Mouse (Mus musculus): ENCODE results near the gene Boc. TPM values are rescaled to one million over a fixed set of nuclear protein-coding genes. Genes with fewer than 3 reads are reported as not detected.

Gene Boc
- polyA plus RNA-seq, 1 experiment = not detected

DNA sequence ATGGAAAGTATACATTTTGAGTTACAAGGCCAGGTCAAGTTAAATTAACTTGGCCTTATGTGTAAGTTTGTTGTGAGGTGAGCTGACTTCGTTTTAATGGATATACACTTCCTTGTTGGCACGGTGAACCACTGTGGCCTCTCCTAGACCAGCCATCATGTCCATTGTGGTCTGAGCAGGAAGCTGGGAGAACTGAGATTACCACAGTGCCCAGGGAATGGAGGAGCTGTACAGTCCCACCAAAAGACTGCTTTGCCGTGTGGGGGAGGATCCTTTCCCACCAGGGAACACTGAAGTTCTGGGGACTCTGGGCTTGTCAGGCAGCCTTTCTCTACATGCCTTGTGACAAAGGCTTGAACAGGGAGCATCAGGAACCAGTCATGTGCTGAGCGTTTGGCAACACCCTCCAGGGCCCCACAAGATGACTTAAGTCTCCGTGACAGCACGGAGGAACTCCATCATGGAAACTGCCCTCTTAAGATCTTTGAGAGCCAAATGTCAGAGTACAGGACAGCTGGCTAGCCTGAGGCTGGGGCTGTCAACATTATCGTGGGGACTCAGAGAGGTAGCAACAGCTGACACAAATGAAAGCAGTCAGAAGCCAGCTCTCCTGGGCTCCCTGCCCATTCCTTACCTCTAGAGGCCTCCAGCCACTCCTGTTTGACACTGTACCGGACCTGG lies 55.7 kb downstream of the Boc start:
- no peaks in the 10 kb centered on the region for H3K27me3 ChIP-seq (ENCODE audit: control insufficient read depth)
- H3K4me1 ChIP-seq (ENCODE audit: control insufficient read depth) = no peaks in the 10 kb centered on the region
- peaks cover 16% of the 10 kb centered on the region; the same call in 1 of the 2 replicates for H3K9me3 ChIP-seq (ENCODE audit: control insufficient read depth, low read length)
- no peak overlapping the region for H3K4me3 ChIP-seq (replicated peaks)
- TF ChIP-seq GATA1 (IDR thresholded peaks at IDR 0.05; ENCODE audit: low read length) = no peak
- TF ChIP-seq TAL1 (IDR thresholded peaks at IDR 0.05; ENCODE audit: low read length) = no peak
- no peaks in the 10 kb centered on the region for H3K36me3 ChIP-seq (ENCODE audit: control insufficient read depth)

DNA sequence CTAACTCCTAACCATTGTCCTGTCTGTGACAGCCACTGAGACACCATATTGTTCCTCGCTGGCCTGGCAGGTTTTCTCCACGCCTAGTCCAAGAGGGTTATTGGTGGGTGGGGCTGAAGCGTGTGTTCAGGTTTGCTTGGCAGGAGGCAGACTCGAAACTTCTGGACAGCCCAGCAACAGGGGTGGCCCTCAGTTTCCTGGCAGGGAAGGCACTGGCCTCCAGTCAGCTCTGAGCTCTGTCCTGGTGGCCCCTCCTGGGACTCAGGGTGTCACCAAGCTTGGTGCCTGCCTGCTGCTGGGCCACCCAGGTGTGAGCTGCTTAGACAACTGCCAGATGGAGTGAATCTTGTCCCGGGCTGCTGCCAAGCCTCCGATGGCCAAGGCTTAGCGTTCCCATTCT lies 56.4 kb downstream of the Boc start:
- Histone ChIP-seq H3K9me3 (ENCODE audit: control insufficient read depth, low read length) (peaks cover 18% of the 10 kb centered on the region; the same call in 1 of the 2 replicates), H3K27me3 (ENCODE audit: control insufficient read depth) (no peaks in the 10 kb centered on the region), H3K36me3 (ENCODE audit: control insufficient read depth) (no peaks in the 10 kb centered on the region), H3K4me1 (ENCODE audit: control insufficient read depth) (no peaks in the 10 kb centered on the region), H3K4me3 (replicated peaks) (no peak overlapping the region)
- TF ChIP-seq TAL1 (IDR thresholded peaks at IDR 0.05; ENCODE audit: low read length) (no peak), GATA1 (IDR thresholded peaks at IDR 0.05; ENCODE audit: low read length) (no peak)

DNA sequence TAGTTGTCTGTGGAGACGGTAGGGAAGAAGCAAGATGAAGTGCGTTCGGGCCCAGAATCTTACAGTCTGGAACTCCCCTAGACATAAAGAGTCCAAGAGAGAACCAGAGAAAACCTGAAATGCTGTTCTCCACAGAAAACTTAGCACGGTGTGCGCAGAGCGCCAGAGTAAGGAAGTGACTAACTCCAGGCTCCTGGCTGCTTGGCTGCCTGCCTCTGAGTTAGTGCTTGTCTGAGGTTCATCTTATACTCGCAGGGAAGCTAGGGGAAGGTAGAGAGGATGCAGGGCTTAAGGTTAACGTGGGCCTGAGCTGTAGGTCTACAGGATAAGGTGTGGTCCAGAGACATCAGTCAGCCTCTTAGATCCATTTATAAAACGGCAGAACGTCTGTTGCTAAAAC lies 56.9 kb downstream of the Boc start:
- Histone ChIP-seq H3K27me3 (ENCODE audit: control insufficient read depth) (no peaks in the 10 kb centered on the region), H3K9me3 (ENCODE audit: control insufficient read depth, low read length) (peaks cover 18% of the 10 kb centered on the region; the same call in 1 of the 2 replicates), H3K36me3 (ENCODE audit: control insufficient read depth) (no peaks in the 10 kb centered on the region), H3K4me3 (replicated peaks) (no peak overlapping the region), H3K4me1 (ENCODE audit: control insufficient read depth) (no peaks in the 10 kb centered on the region)
- no peak for TF ChIP-seq TAL1 (IDR thresholded peaks at IDR 0.05; ENCODE audit: low read length)
- TF ChIP-seq GATA1 (IDR thresholded peaks at IDR 0.05; ENCODE audit: low read length) = no peak

DNA sequence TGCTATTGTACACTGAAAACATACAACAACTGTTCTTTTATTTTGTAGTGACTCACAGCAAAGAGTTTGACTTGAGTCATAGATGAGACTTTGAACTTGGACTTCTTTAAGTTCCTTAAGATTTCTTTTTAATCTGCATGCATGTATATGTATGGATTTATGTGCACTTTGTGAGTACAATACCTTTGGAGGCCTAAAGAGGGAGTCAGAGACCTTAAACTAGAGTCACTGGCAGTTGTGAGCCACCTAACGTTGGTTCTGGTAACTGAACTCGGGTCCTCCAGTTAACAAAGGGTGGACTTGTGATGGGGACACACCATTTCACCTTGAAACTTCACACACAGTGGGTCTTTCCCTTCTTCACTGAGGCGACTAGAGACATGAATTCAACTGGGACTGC lies 60.2 kb downstream of the Boc start:
- Histone ChIP-seq H3K36me3 (ENCODE audit: control insufficient read depth) (no peaks in the 10 kb centered on the region), H3K27me3 (ENCODE audit: control insufficient read depth) (no peaks in the 10 kb centered on the region), H3K9me3 (ENCODE audit: control insufficient read depth, low read length) (peaks cover 13% of the 10 kb centered on the region; the same call in 1 of the 2 replicates), H3K4me3 (replicated peaks) (no peak overlapping the region), H3K4me1 (ENCODE audit: control insufficient read depth) (no peaks in the 10 kb centered on the region)
- TF ChIP-seq TAL1 (IDR thresholded peaks at IDR 0.05; ENCODE audit: low read length) (no peak), GATA1 (IDR thresholded peaks at IDR 0.05; ENCODE audit: low read length) (no peak)

DNA sequence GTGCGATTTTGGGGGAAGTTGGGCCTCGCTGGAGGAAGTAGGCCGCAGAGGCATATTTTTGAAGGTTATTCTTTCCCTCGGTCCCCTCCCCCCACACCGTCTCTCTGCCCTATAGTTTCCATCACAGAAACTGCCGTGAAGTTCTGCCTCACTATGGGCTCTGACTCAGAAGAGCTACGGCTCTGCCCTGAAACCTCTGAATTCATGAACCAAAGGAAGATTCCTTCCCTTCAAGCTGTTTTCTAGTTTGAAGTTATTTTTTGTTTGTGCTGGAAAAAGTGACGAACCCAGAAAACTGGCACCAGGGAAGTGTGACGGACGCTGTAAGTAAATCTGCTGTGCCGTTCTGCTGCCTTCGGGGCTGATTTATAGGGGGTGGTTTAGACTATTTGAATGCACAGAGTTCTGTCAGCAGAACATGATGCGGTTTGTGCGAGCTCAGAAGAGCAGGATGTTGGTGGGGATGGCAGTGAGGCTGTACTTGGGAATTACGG lies 61.7 kb downstream of the Boc start:
- TF ChIP-seq GATA1 (IDR thresholded peaks at IDR 0.05; ENCODE audit: low read length) (no peak), TAL1 (IDR thresholded peaks at IDR 0.05; ENCODE audit: low read length) (no peak)
- H3K27me3 ChIP-seq (ENCODE audit: control insufficient read depth) = no peaks in the 10 kb centered on the region

DNA sequence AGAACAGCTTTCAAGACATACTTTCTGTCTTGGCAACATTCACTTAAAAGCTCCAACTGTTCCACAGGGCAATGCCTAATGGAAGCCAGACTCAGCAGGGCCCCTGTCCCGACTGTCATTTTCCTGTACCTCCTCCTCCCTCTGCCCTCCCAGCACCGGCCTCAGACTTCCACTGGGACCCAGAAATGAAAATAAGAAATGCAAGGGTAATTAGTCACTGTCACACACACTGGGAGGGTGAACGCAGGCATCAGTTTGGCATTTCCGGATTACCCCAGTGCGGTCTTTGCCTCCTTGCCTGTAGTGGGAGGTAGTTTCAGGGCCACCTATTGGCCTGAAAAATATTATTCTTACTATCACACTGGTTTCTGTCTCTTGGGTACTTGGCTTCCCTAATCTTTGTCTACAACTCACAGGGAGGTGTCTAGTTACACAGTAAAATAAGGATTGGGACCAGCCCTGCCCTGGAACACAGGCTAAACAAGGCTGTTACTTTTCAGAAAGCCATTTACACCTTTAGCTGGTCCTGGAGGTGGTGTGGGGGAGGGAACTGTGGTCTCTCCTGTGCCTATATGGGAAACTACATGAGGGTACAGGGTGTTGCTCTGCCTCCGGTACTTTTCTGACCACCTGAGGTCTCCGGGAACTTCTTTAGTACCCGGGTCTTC lies 64.1 kb downstream of the Boc start:
- H3K36me3 ChIP-seq (ENCODE audit: control insufficient read depth) = no peaks in the 10 kb centered on the region
- no peak overlapping the region for H3K4me3 ChIP-seq (replicated peaks)
- no peaks in the 10 kb centered on the region for H3K27me3 ChIP-seq (ENCODE audit: control insufficient read depth)
- H3K4me1 ChIP-seq (ENCODE audit: control insufficient read depth) = no peaks in the 10 kb centered on the region
- peaks cover 7% of the 10 kb centered on the region; the same call in 1 of the 2 replicates for H3K9me3 ChIP-seq (ENCODE audit: control insufficient read depth, low read length)
- TF ChIP-seq TAL1 (IDR thresholded peaks at IDR 0.05; ENCODE audit: low read length) (no peak), GATA1 (IDR thresholded peaks at IDR 0.05; ENCODE audit: low read length) (no peak)

More for the DNA sequence above, 61.7 kb downstream of the Boc start:
- Histone ChIP-seq H3K4me3 (replicated peaks) (no peak overlapping the region), H3K9me3 (ENCODE audit: control insufficient read depth, low read length) (peaks cover 11% of the 10 kb centered on the region; the same call in 1 of the 2 replicates), H3K36me3 (ENCODE audit: control insufficient read depth) (no peaks in the 10 kb centered on the region), H3K4me1 (ENCODE audit: control insufficient read depth) (no peaks in the 10 kb centered on the region)

DNA sequence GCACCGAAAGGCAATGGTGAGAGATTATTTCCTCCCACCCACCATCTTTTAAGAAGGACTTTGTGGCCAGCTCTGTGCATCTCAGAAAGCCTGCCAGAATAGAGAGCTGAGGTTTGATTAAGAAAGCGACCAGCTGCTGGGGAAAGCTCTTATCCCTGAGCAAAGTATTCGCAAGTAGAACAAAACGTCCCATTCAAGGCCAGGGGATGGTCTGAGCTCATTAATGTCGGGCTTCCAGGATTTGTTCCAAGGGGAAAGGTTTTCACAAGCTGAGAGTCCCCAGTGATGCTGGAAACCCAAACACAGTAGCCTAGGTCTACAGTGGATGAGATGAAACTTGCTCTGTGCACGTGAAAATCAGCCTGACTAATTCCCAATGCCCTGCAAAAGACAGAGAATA lies 64.8 kb downstream of the Boc start:
- H3K27me3 ChIP-seq (ENCODE audit: control insufficient read depth) = no peaks in the 10 kb centered on the region
- H3K4me3 ChIP-seq (replicated peaks) = no peak overlapping the region
- TF ChIP-seq GATA1 (IDR thresholded peaks at IDR 0.05; ENCODE audit: low read length) = no peak
- TF ChIP-seq TAL1 (IDR thresholded peaks at IDR 0.05; ENCODE audit: low read length) = no peak
- H3K36me3 ChIP-seq (ENCODE audit: control insufficient read depth) = no peaks in the 10 kb centered on the region
- no peaks in the 10 kb centered on the region for H3K4me1 ChIP-seq (ENCODE audit: control insufficient read depth)
- H3K9me3 ChIP-seq (ENCODE audit: control insufficient read depth, low read length) = peaks cover 3% of the 10 kb centered on the region; the same call in 1 of the 2 replicates

DNA sequence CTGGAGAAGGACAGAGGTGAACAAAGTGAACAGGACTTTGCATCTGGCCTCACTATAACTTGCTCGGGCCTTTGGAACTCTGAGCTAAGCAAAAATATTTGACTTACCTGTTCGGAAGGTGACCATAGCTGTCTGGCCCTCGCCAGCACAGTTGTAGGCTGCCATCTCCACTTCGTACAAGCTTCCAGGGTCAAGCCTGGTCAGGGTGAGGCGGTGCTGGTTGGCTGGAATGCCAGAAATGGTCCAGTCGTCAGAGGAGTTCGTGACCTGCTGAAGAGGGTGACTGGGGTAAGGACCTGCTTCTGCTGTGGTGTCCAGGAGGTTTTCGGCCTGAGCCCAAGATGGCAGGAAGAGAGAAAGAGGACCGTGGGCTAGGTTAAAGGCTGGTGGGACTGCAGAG lies 66.0 kb downstream of the Boc start:
- H3K9me3 ChIP-seq (ENCODE audit: control insufficient read depth, low read length) = no peaks in the 10 kb centered on the region
- TF ChIP-seq TAL1 (IDR thresholded peaks at IDR 0.05; ENCODE audit: low read length) (no peak), GATA1 (IDR thresholded peaks at IDR 0.05; ENCODE audit: low read length) (no peak)
- H3K27me3 ChIP-seq (ENCODE audit: control insufficient read depth) = no peaks in the 10 kb centered on the region
- H3K4me1 ChIP-seq (ENCODE audit: control insufficient read depth) = no peaks in the 10 kb centered on the region
- no peak overlapping the region for H3K4me3 ChIP-seq (replicated peaks)
- no peaks in the 10 kb centered on the region for H3K36me3 ChIP-seq (ENCODE audit: control insufficient read depth)

DNA sequence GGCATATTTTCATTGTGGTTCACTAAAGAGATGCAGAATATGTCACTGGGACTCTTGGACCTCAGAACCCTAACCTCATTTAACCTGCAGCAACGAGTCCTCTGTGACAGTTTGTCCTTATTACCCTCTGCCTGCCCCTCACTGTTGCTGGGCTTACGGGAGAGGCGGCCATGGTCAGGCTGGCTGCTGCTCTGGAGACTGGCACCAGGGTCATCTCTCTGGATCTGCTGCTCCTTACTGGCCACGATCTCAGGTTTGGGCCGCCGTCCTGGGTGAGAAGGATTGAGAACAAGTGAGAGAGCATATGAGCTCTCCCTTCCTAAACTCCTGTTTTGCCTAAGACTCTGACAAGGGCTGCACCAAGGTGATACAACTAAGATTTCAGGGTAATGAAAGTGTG lies 66.5 kb downstream of the Boc start:
- Histone ChIP-seq H3K4me1 (ENCODE audit: control insufficient read depth) (no peaks in the 10 kb centered on the region), H3K4me3 (replicated peaks) (no peak overlapping the region), H3K9me3 (ENCODE audit: control insufficient read depth, low read length) (no peaks in the 10 kb centered on the region), H3K27me3 (ENCODE audit: control insufficient read depth) (no peaks in the 10 kb centered on the region), H3K36me3 (ENCODE audit: control insufficient read depth) (no peaks in the 10 kb centered on the region)
- no peak for TF ChIP-seq TAL1 (IDR thresholded peaks at IDR 0.05; ENCODE audit: low read length)
- TF ChIP-seq GATA1 (IDR thresholded peaks at IDR 0.05; ENCODE audit: low read length) = no peak
